Mouse (Mus musculus) lung, embryonic 14.5 days (tissue): ENCODE measurements around the gene 2810006K23Rik. TPM values are rescaled to one million over a fixed set of nuclear protein-coding genes. Genes with fewer than 3 reads are reported as not detected.
"Not testable (repeated sequence)": the region's sequence is repeated elsewhere in the genome, so short reads cannot be mapped to it uniquely, and the experiment has no call there.

Experiments used
- ATAC-seq: fragments of 200-750 bp; cut with Nextera tagmentation; 2 replicates; pipeline ENCODE4 v1.8.0; 2017; ENCODE audit warnings: mild to moderate bottlenecking, moderate TSS enrichment, moderate library complexity; ENCODE audit not compliant: insufficient read depth
- DNase-seq: peaks from one replicate; pipeline ENCODE4 v3.0.0-alpha.2; 2015
- H3K27ac ChIP-seq: fragments of 300-500 bp; sonication (generic); 2 replicates; pipeline ENCODE4 v1.5.1; 2014; ENCODE audit warnings: low read depth, mild to moderate bottlenecking, moderate library complexity
- H3K27me3 ChIP-seq: fragments of 300-500 bp; sonication (generic); 2 replicates; pipeline ENCODE4 v1.6.1; 2014; ENCODE audit warnings: low read length, control low read depth; ENCODE audit not compliant: insufficient read depth
- H3K36me3 ChIP-seq: fragments of 300-500 bp; sonication (generic); 2 replicates; pipeline ENCODE4 v1.6.1; 2014; ENCODE audit warnings: control low read depth; ENCODE audit not compliant: insufficient read depth
- H3K4me1 ChIP-seq: fragments of 300-500 bp; sonication (generic); 2 replicates; pipeline ENCODE4 v1.6.1; 2014; ENCODE audit warnings: antibody characterized with exemption, control low read depth; ENCODE audit not compliant: insufficient read depth
- H3K4me2 ChIP-seq: fragments of 300-500 bp; sonication (generic); 2 replicates; pipeline ENCODE4 v1.6.1; 2014; ENCODE audit warnings: mild to moderate bottlenecking
- H3K4me3 ChIP-seq: fragments of 300-500 bp; sonication (generic); 2 replicates; pipeline ENCODE4 v1.5.1; 2014; ENCODE audit warnings: low read depth, low read length
- H3K9ac ChIP-seq: fragments of 300-500 bp; sonication (generic); 2 replicates; pipeline ENCODE4 v1.6.1; 2014
- H3K9me3 ChIP-seq: fragments of 300-500 bp; sonication (generic); 2 replicates; pipeline ENCODE4 v1.6.1; 2016; ENCODE audit warnings: low read depth, low read length, control low read depth
- CTCF ChIP-seq: IDR thresholded peaks from 2 replicates; pipeline ENCODE4 v1.5.1; 2016; ENCODE audit warnings: antibody characterized with exemption, low read depth
- WGBS: fragments of 180-500 bp; shearing (Covaris S2); extraction: QIAGEN DNeasy Blood & Tissue Kit; methylation state at CpG from one replicate; pipeline ENCODE4 v1.1.7; 2014; 5-methylcytosine and 5-hydroxymethylcytosine counted together
- polyA plus RNA-seq: library from polyadenylated mRNA; unstranded; fragments of >200 nt; fragmentation: Nextera tagmentation; extraction: Ambion mirVana; gene quantifications from 2 replicates; pipeline ENCODE4 v1.2.1, GENCODE M21; 2014

2810006K23Rik gene
- polyA plus RNA-seq, 1 experiment from 2014 or later, result 15.2 TPM

- Histone ChIP-seq H3K9me3 (no peaks in the 10 kb centered on the region), H3K4me1 (peaks cover 12% of the 10 kb centered on the region), H3K4me3 (peak overlapping the region; percentile 61), H3K36me3 (peaks cover 13% of the 10 kb centered on the region; the same call in 1 of the 2 replicates), H3K27me3 (no peaks in the 10 kb centered on the region), H3K27ac (peak overlapping the region; percentile 92; the same call in 1 of the 2 replicates), H3K9ac (peak overlapping the region; percentile 61), H3K4me2 (peak overlapping the region; percentile 73)
- TF ChIP-seq CTCF, result no peak
- ATAC-seq (no peak), DNase-seq (no peak)
- under 1% methylated on average over 8 of the region's 8 CpGs for WGBS
Measured at GRCm38 (mm10) chr5:124326829-124327228, 1.1 kb upstream of the 2810006K23Rik start.

- H3K27ac ChIP-seq, result no peak overlapping the region
- H3K4me2 ChIP-seq, result no peak overlapping the region
- H3K27me3 ChIP-seq, result no peaks in the 10 kb centered on the region
- H3K9ac ChIP-seq, result no peak overlapping the region
- WGBS, result 82% methylated on average over 6 of the region's 6 CpGs
- no peaks in the 10 kb centered on the region for H3K9me3 ChIP-seq
- DNase-seq (no peak), ATAC-seq (no peak)
- peaks cover 12% of the 10 kb centered on the region for H3K4me1 ChIP-seq
- H3K36me3 ChIP-seq, result no peaks in the 10 kb centered on the region
- no peak for TF ChIP-seq CTCF
- H3K4me3 ChIP-seq, result no peak overlapping the region
Measured at GRCm38 (mm10) chr5:124330086-124330485, 2.2 kb downstream of the 2810006K23Rik start.

DNA sequence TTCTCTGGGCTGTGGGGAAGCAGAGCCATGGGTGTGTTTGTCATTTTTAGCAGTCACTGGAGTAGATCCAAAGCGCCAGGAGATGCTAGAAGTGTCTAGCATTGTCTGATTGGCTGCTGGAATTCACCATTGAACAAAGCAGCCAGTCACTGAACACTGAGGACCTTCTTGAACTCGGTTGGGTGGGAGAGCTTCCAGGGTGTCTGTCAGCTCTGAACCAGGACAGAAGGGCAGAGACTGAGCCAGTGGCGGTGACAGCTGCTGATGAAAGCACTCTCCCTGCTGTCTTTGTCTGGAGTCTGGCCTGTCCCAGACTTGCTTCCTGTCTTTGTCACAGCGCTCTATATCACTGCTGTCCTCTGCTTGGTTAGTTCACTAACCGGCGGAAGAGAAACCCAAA, 6.5 kb downstream of the 2810006K23Rik start:
- H3K4me2 ChIP-seq, result no peak overlapping the region
- H3K27me3 ChIP-seq, result no peaks in the 10 kb centered on the region
- H3K36me3 ChIP-seq, result peaks cover 4% of the 10 kb centered on the region; the same call in 1 of the 2 replicates
- H3K4me1 ChIP-seq, result peaks cover 5% of the 10 kb centered on the region
- no peak overlapping the region; the same call in 1 of the 2 replicates for H3K9ac ChIP-seq
- 24% methylated on average over 6 of the region's 6 CpGs for WGBS
- DNase-seq (peak; percentile 85), ATAC-seq (peak; percentile 92)
- no peak overlapping the region for H3K4me3 ChIP-seq
- no peak for TF ChIP-seq CTCF
- no peaks in the 10 kb centered on the region for H3K9me3 ChIP-seq
- peak overlapping the region; percentile 84 for H3K27ac ChIP-seq

DNA sequence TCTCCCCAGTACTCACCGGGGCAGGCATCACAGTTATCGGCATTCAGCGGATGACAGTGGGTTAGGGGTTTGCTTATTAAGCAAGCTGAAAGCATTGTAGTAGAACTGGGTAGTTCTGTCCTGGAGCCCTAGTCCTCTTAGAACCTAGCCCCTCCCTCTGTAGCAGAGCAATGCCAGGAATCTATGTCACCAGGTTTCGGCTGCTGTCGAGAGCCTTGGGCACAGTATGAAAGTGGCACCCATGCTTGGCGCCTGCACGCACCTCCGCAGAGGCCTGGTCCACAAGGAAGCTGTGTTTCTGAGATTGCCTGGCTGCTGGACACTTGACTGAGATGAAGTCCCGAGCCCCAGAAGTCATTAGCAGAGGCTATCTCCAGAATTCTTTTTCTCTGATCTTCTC, 9.2 kb downstream of the 2810006K23Rik start:
- TF ChIP-seq CTCF, result no peak
- Histone ChIP-seq H3K27ac (no peak overlapping the region), H3K4me3 (no peak overlapping the region), H3K4me2 (no peak overlapping the region), H3K36me3 (peaks cover 10% of the 10 kb centered on the region; the same call in 1 of the 2 replicates), H3K4me1 (peaks cover 5% of the 10 kb centered on the region), H3K9ac (no peak overlapping the region), H3K9me3 (no peaks in the 10 kb centered on the region), H3K27me3 (no peaks in the 10 kb centered on the region)
- ATAC-seq, result no peak
- 65% methylated on average over 9 of the region's 9 CpGs for WGBS
- no peak for DNase-seq

DNA sequence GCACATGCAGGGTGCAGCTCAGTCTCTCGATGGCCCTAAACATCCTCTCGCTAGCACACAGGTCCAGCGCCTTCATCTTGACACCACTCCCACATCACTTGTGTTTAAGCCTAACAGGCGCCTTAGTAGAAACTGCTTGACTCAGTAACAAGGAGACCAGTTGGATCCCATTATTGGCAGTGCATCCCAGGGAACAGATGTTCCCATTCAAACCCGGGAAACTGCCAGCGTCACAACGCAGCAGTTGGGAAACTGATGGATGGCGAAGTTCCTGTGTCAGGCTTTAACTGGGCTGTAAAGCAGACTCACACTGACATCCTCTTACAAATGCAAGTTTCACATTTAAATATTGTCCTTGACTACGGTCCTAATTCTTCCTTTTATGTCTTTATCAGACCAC, 10.0 kb downstream of the 2810006K23Rik start:
- ATAC-seq (peak; percentile 64), DNase-seq (peak; percentile 93)
- no peak for TF ChIP-seq CTCF
- peak overlapping the region; percentile 23; the same call in 1 of the 2 replicates for H3K4me2 ChIP-seq
- H3K9ac ChIP-seq, result no peak overlapping the region; the same call in 1 of the 2 replicates
- H3K4me3 ChIP-seq, result no peak overlapping the region
- no peaks in the 10 kb centered on the region for H3K9me3 ChIP-seq
- H3K4me1 ChIP-seq, result peaks cover 5% of the 10 kb centered on the region
- peaks cover 10% of the 10 kb centered on the region; the same call in 1 of the 2 replicates for H3K36me3 ChIP-seq
- H3K27me3 ChIP-seq, result no peaks in the 10 kb centered on the region
- 0 out of 2 replicates have a peak overlapping the region, but pooled peaks have one; percentile 16 for H3K27ac ChIP-seq
- WGBS, result 24% methylated on average over 9 of the region's 9 CpGs

- DNase-seq (no peak), ATAC-seq (no peak)
- H3K36me3 ChIP-seq, result peaks cover 10% of the 10 kb centered on the region; the same call in 1 of the 2 replicates
- H3K9ac ChIP-seq, result no peak overlapping the region
- no peaks in the 10 kb centered on the region for H3K27me3 ChIP-seq
- no peak overlapping the region for H3K4me3 ChIP-seq
- no peaks in the 10 kb centered on the region for H3K9me3 ChIP-seq
- peaks cover 5% of the 10 kb centered on the region for H3K4me1 ChIP-seq
- no peak for TF ChIP-seq CTCF
- no peak overlapping the region for H3K4me2 ChIP-seq
- no peak overlapping the region for H3K27ac ChIP-seq
- 90% methylated on average over 8 of the region's 8 CpGs for WGBS
Measured at GRCm38 (mm10) chr5:124338791-124339190, 10.9 kb downstream of the 2810006K23Rik start.

- H3K36me3 ChIP-seq, result peaks cover 33% of the 10 kb centered on the region
- H3K4me2 ChIP-seq, H3K9ac ChIP-seq, H3K27ac ChIP-seq, H3K9me3 ChIP-seq, H3K4me1 ChIP-seq, H3K27me3 ChIP-seq, H3K4me3 ChIP-seq: not testable (repeated sequence)
- peak; percentile 40 for TF ChIP-seq CTCF
- DNase-seq (peak; percentile 32), ATAC-seq (peak; percentile 8; the same call in 1 of the 2 replicates)
- 65% methylated on average over 6 of the region's 6 CpGs for WGBS
Measured at GRCm38 (mm10) chr5:124341753-124342339, 14.0 kb downstream of the 2810006K23Rik start.
